Mouse (Mus musculus) thymus, adult 2 months (tissue): Measurements from ENCODE around the gene Cdk7.

ENCODE experiments used
- CTCF ChIP-seq: fragments of 200-500 bp; IDR thresholded peaks from 2 replicates; pipeline ENCODE4 v1.5.1; 2012; ENCODE audit warnings: mild to moderate bottlenecking, control low read depth, low read length, moderate library complexity, borderline replicate concordance; ENCODE audit not compliant: control insufficient read depth, poor library complexity, insufficient read depth; ENCODE audit errors: extremely low read depth
- POLR2A ChIP-seq: fragments of 200-500 bp; IDR thresholded peaks from 2 replicates; pipeline ENCODE4 v1.6.1; 2012; ENCODE audit warnings: mild to moderate bottlenecking, low read length, control low read depth, moderate library complexity; ENCODE audit not compliant: control insufficient read depth, poor library complexity, insufficient read depth; ENCODE audit errors: extremely low read depth

- TF ChIP-seq CTCF: 0 out of 2 replicates have a peak, but pooled peaks have one; percentile 16
- TF ChIP-seq POLR2A: peak; percentile 40; the same call in 1 of the 2 replicates
These were observed 44.7 kb upstream of the Cdk7 start, which contains the start of gene Cenph for GRCm38 (mm10) chr13:100775252-100776055.
